Comparison of ENCODE assay signal across 8 mouse cellular contexts in genomic region chr9:122615351-122615750, GRCm38 (mm10).
DNase-seq lines count a peak whose midpoint lies in the region; ATAC-seq and TF ChIP-seq lines count a peak whose summit lies in the region.

No protein-coding gene starts in this region.

- peaks cover 17% of the 10 kb centered on the region for H3K4me1 ChIP-seq in hindbrain, embryonic 10.5 days (replicated peaks)
- H3K4me1 ChIP-seq in hindbrain, embryonic 13.5 days (replicated peaks): 0 out of 2 replicates have a peak, but pooled peaks cover 3% of the 10 kb centered on the region
- H3K4me1 ChIP-seq in kidney, adult 2 months (ENCODE audit: control insufficient read depth, insufficient read depth, low read length): no peaks in the 10 kb centered on the region

- no peak overlapping the region for H3K4me2 ChIP-seq in hindbrain, embryonic 13.5 days

- no peaks in the 10 kb centered on the region for H3K36me3 ChIP-seq in hindbrain, embryonic 10.5 days
- no peaks in the 10 kb centered on the region for H3K36me3 ChIP-seq in hindbrain, embryonic 13.5 days
- no peaks in the 10 kb centered on the region for H3K36me3 ChIP-seq in kidney, adult 2 months (ENCODE audit: control insufficient read depth, insufficient read depth, low read length)

- H3K9me3 ChIP-seq in hindbrain, embryonic 10.5 days: no peaks in the 10 kb centered on the region
- no peaks in the 10 kb centered on the region for H3K9me3 ChIP-seq in hindbrain, embryonic 13.5 days

- H3K9ac ChIP-seq in hindbrain, embryonic 13.5 days: no peak overlapping the region

- no peak overlapping the region; the same call in 1 of the 2 replicates for H3K27ac ChIP-seq in hindbrain, embryonic 10.5 days
- no peak overlapping the region for H3K27ac ChIP-seq in hindbrain, embryonic 13.5 days
- no peak overlapping the region for H3K27ac ChIP-seq in kidney, adult 2 months (ENCODE audit: insufficient read depth, low read depth, low read length)

- peak; percentile 89 for TF ChIP-seq CTCF in kidney, adult 2 months (conservative IDR thresholded peaks at IDR 0.05; ENCODE audit: insufficient read depth, insufficient read length, low read depth, low read length)

- DNase-seq in hindbrain, embryonic 10.5 days (ENCODE audit: low spot score): peak; percentile 36
- DNase-seq in MN1 (ENCODE audit: low spot score): peak; percentile 47
- peak; percentile 53 to 66 for DNase-seq in cerebellum, postnatal 10 days
- peak; percentile 35 for DNase-seq in kidney, adult 2 months
- DNase-seq in lung, postnatal 25 days (ENCODE audit: low spot score): peak; percentile 16
- DNase-seq in frontal cortex, adult 2 months (ENCODE audit: extremely low spot score in 1 of 2, low spot score in 1 of 2): no peak

- ATAC-seq in hindbrain, embryonic 13.5 days (ENCODE audit: low FRiP score): no peak
- ATAC-seq in inflammation-experienced regulatory T-cells, adult 6 months: no peak

- H3K4me3 ChIP-seq in hindbrain, embryonic 10.5 days: no peak overlapping the region
- H3K4me3 ChIP-seq in hindbrain, embryonic 13.5 days: no peak overlapping the region
- no peak overlapping the region for H3K4me3 ChIP-seq in kidney, adult 2 months (ENCODE audit: insufficient read depth, low read depth, low read length)

- no peak for TF ChIP-seq POLR2A in kidney, adult 2 months (IDR thresholded peaks at IDR 0.05; ENCODE audit: low read depth, low read length)

- 15% methylated on average over 4 of the region's 4 CpGs for WGBS in hindbrain, embryonic 10.5 days
- 15% methylated on average over 4 of the region's 4 CpGs for WGBS in hindbrain, embryonic 13.5 days
- 11% methylated on average over 4 of the region's 4 CpGs for WGBS in kidney, adult 2 months

- H3K27me3 ChIP-seq in hindbrain, embryonic 10.5 days (ENCODE audit: insufficient read depth, poor library complexity, severe bottlenecking): no peaks in the 10 kb centered on the region
- peaks cover 19% of the 10 kb centered on the region; the same call in 1 of the 2 replicates for H3K27me3 ChIP-seq in hindbrain, embryonic 13.5 days
- H3K27me3 ChIP-seq in kidney, adult 2 months (replicated peaks; ENCODE audit: control insufficient read depth, insufficient read depth, low read length): no peaks in the 10 kb centered on the region

Comparison
In these comparisons a context has a peak if more than half of its experiments do, and no peak if none do; other contexts are left out.
1. DNase-seq: peak in hindbrain, embryonic 10.5 days (single experiment), MN1 (single experiment), cerebellum, postnatal 10 days (2 of 2), kidney, adult 2 months (single experiment) and lung, postnatal 25 days (single experiment); none in frontal cortex, adult 2 months (0 of 2).